Mouse (Mus musculus): ENCODE data around the gene Gm11634.
"Not testable (repeated sequence)": the region's sequence is repeated elsewhere in the genome, so short reads cannot be mapped to it uniquely, and the experiment has no call there.

Gene Gm11634

GRCm38 (mm10) chr11:101599156-101599555 lies at the start of gene Gm11634:
TSS of gene Gm11634 (minus strand) at chr11:101599256.
- no peak for DNase-seq

- not testable (repeated sequence) for DNase-seq
These were observed 48.0 kb upstream of the Gm11634 start for GRCm38 (mm10) chr11:101647093-101647492.

GRCm38 (mm10) chr11:101646283-101646794 lies 47.3 kb upstream of the Gm11634 start:
- DNase-seq = not testable (repeated sequence)

- DNase-seq = peak; percentile 44 to 59
These were observed 46.6 kb upstream of the Gm11634 start for GRCm38 (mm10) chr11:101645411-101646282.

GRCm38 (mm10) chr11:101645043-101645410 lies 46.0 kb upstream of the Gm11634 start:
- not testable (repeated sequence) for DNase-seq

- no peak for DNase-seq
These were observed 45.5 kb upstream of the Gm11634 start for GRCm38 (mm10) chr11:101644591-101644990.

- DNase-seq = no peak
These were observed 43.9 kb upstream of the Gm11634 start for GRCm38 (mm10) chr11:101642931-101643330.

- DNase-seq = peak in 1 of 2 experiments; percentile 7
These were observed 42.9 kb upstream of the Gm11634 start for GRCm38 (mm10) chr11:101641710-101642642.

GRCm38 (mm10) chr11:101640857-101641709 lies 42.0 kb upstream of the Gm11634 start:
- DNase-seq = peak; percentile 67 to 74

GRCm38 (mm10) chr11:101639761-101640160 lies 40.7 kb upstream of the Gm11634 start:
- no peak for DNase-seq

- no peak for DNase-seq
These were observed 36.6 kb upstream of the Gm11634 start for GRCm38 (mm10) chr11:101635660-101636059.

GRCm38 (mm10) chr11:101628733-101629417 lies 29.8 kb upstream of the Gm11634 start:
- DNase-seq = not testable (repeated sequence)

- DNase-seq = peak; percentile 75 to 82
These were observed 29.0 kb upstream of the Gm11634 start for GRCm38 (mm10) chr11:101627857-101628559.

- DNase-seq = peak; percentile 76 to 81
These were observed 28.2 kb upstream of the Gm11634 start, which contains the start of gene Rdm1 for GRCm38 (mm10) chr11:101626995-101627856. TSS of gene Rdm1 (plus strand) at chr11:101627195.

GRCm38 (mm10) chr11:101626649-101626994 lies 27.6 kb upstream of the Gm11634 start:
- DNase-seq = no peak

GRCm38 (mm10) chr11:101620022-101620655 lies 21.1 kb upstream of the Gm11634 start:
- not testable (repeated sequence) for DNase-seq

- no peak for DNase-seq
These were observed 19.5 kb upstream of the Gm11634 start for GRCm38 (mm10) chr11:101618596-101618995.

- DNase-seq = no peak
These were observed 18.8 kb upstream of the Gm11634 start for GRCm38 (mm10) chr11:101617849-101618248.

Measured in spleen, adult 18-20 months (tissue).